Mouse (Mus musculus): ENCODE measurements around the gene Olfr1506. TPM values are rescaled to one million over a fixed set of nuclear protein-coding genes. Genes with fewer than 3 reads are reported as not detected.
"Not testable (repeated sequence)": the region's sequence is repeated elsewhere in the genome, so short reads cannot be mapped to it uniquely, and the experiment has no call there.

The Olfr1506 gene
- not detected in 2 replicates for total RNA-seq (2017)

- ATAC-seq (replicated peaks; ENCODE audit: low read depth, poor library complexity, severe bottlenecking): not testable (repeated sequence)
These were observed at the start of gene Olfr1506 for GRCm38 (mm10) chr2:90224393-90224792. Gene Olfr1506, minus strand, starts transcription at chr2:90224493.

- ATAC-seq (replicated peaks; ENCODE audit: low read depth, poor library complexity, severe bottlenecking): no peak
These were observed 46.6 kb upstream of the Olfr1506 start, which contains the start of gene Olfr1271 for GRCm38 (mm10) chr2:90270932-90271331. Gene Olfr1271, minus strand, starts transcription at chr2:90271032.

- no peak for ATAC-seq (replicated peaks; ENCODE audit: low read depth, poor library complexity, severe bottlenecking)
These were observed 33.2 kb upstream of the Olfr1506 start, which contains the start of gene Olfr142 for GRCm38 (mm10) chr2:90257492-90257891. Gene Olfr142, minus strand, starts transcription at chr2:90257592.

GRCm38 (mm10) chr2:90199606-90200005, 24.7 kb downstream of the Olfr1506 start:
- 0 out of 2 replicates have a peak, but pooled peaks have one; percentile 36 for ATAC-seq (replicated peaks; ENCODE audit: low read depth, poor library complexity, severe bottlenecking)

- ATAC-seq (replicated peaks; ENCODE audit: low read depth, poor library complexity, severe bottlenecking): not testable (repeated sequence)
These were observed 29.0 kb downstream of the Olfr1506 start for GRCm38 (mm10) chr2:90195285-90195684.

- ATAC-seq (replicated peaks; ENCODE audit: low read depth, poor library complexity, severe bottlenecking): peak; percentile 93
These were observed 29.5 kb downstream of the Olfr1506 start for GRCm38 (mm10) chr2:90194750-90195149.

GRCm38 (mm10) chr2:90187082-90187481, 37.2 kb downstream of the Olfr1506 start:
- peak; percentile 96 for ATAC-seq (replicated peaks; ENCODE audit: low read depth, poor library complexity, severe bottlenecking)

GRCm38 (mm10) chr2:90186082-90186481, 38.2 kb downstream of the Olfr1506 start:
- ATAC-seq (replicated peaks; ENCODE audit: low read depth, poor library complexity, severe bottlenecking): not testable (repeated sequence)

Other genes starting within 250 kb of the Olfr1506 start
- gene Olfr1261, start 233.3 kb downstream of the Olfr1506 start, total RNA-seq (2017): not detected in 2 replicates
- gene Olfr1262, start 224.3 kb downstream of the Olfr1506 start, total RNA-seq (2017): not detected in 2 replicates
- not detected in 2 replicates for gene Olfr1263, start 212.4 kb downstream of the Olfr1506 start, total RNA-seq (2017)
- not detected in 2 replicates for gene Olfr1264, start 198.9 kb downstream of the Olfr1506 start, total RNA-seq (2017)
- gene Olfr1265, start 189.2 kb downstream of the Olfr1506 start, total RNA-seq (2017): not detected in 2 replicates
- gene Olfr140, start 160.9 kb downstream of the Olfr1506 start, total RNA-seq (2017): not detected in 2 replicates
- not detected in 2 replicates for gene Olfr1269, start 103.1 kb downstream of the Olfr1506 start, total RNA-seq (2017)
- gene Olfr32, start 82.2 kb downstream of the Olfr1506 start, total RNA-seq (2017): not detected in 2 replicates
- gene Olfr1270, start 71.4 kb downstream of the Olfr1506 start, total RNA-seq (2017): not detected in 2 replicates
- gene Olfr142, start 33.1 kb upstream of the Olfr1506 start, total RNA-seq (2017): not detected in 2 replicates
- gene Olfr1271, start 46.5 kb upstream of the Olfr1506 start, total RNA-seq (2017): not detected in 2 replicates
- not detected in 2 replicates for gene Olfr1272, start 68.3 kb upstream of the Olfr1506 start, total RNA-seq (2017)
- not detected in 2 replicates for gene Gm13769, start 97.7 kb upstream of the Olfr1506 start, total RNA-seq (2017)
- gene Olfr1274-ps, start 174.2 kb upstream of the Olfr1506 start, total RNA-seq (2017): not detected in 2 replicates